Mouse (Mus musculus): ENCODE results near the gene Txnrd3. TPM values are rescaled to one million over a fixed set of nuclear protein-coding genes. Genes with fewer than 3 reads are reported as not detected.

The Txnrd3 gene
- polyA plus RNA-seq, 1 experiment from 2014 or later: 10.9 TPM

DNA sequence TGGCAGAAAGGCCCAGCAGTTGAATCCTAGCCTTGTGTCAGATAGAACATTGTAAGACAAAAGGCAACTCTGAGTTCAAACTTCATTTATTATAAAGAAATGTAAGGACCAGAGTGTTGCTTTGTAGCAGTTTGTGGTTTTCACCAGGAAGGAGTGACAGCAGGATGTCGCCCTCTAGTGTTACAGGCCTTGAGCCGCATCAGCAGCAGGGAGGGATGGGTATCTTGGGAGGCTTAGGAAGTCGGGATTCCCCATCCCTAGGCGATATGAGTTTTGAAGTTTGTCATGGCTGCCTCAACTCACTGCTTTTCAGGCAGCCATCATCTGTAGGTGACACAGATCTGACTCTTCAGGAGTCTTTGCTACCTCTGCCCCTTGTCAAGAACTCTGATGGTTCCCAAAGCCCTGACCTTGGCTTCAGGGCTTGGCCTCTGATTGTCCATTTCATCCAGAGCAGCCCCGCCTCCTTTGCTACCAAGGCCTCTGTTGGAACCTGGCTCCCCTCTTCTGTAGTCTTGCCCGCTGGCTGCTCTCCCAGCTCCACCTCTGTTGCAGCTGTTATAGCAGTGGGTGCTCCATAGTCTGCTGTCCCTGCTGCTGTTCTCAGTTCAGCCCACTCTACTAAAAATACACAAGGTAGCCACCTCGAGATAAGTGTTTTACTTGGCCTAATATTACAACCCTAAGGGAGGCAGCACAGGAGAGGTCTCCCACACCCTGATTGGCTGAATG is 16.1 kb downstream of the Txnrd3 start:
- ATAC-seq (ENCODE audit: low FRiP score, low read depth): no peak
- no peaks in the 10 kb centered on the region for H3K4me1 ChIP-seq
- 36% methylated on average over 7 of the region's 7 CpGs for WGBS

DNA sequence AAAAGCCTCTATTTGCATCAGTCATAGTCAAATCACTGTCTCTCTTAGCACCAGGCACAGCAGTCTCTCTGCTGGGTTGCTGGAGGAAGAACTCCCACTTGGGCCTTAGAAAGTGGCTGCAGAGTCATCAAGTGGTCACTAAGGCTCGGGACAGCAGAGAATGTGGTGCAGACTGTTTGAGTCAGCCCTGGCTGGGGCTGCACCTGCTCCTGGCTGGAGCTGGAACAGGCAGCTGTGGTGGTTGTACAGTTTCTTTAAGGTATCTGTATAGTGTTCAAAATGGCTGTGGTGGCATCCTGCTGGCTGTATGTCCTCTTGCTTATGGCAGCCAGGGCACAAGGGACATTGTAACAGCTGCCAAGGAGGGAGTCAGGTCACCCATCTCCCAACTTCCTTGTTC is 16.7 kb downstream of the Txnrd3 start:
- Histone ChIP-seq H3K9me3 (no peaks in the 10 kb centered on the region), H3K4me3 (no peak overlapping the region), H3K27ac (no peak overlapping the region), H3K9ac (no peak overlapping the region), H3K4me2 (replicated peaks) (no peak overlapping the region), H3K4me1 (no peaks in the 10 kb centered on the region), H3K36me3 (peaks cover 12% of the 10 kb centered on the region; the same call in 1 of the 2 replicates), H3K27me3 (replicated peaks) (no peaks in the 10 kb centered on the region)
- ATAC-seq (ENCODE audit: low FRiP score, low read depth): no peak
- WGBS: 58% methylated on average over 1 of the region's 1 CpGs

More for the DNA sequence above, 16.1 kb downstream of the Txnrd3 start:
- H3K9me3 ChIP-seq: no peaks in the 10 kb centered on the region
- H3K4me3 ChIP-seq: no peak overlapping the region
- H3K36me3 ChIP-seq: peaks cover 12% of the 10 kb centered on the region; the same call in 1 of the 2 replicates
- no peak overlapping the region for H3K4me2 ChIP-seq (replicated peaks)
- H3K27me3 ChIP-seq (replicated peaks): no peaks in the 10 kb centered on the region
- no peak overlapping the region for H3K9ac ChIP-seq
- H3K27ac ChIP-seq: no peak overlapping the region

DNA sequence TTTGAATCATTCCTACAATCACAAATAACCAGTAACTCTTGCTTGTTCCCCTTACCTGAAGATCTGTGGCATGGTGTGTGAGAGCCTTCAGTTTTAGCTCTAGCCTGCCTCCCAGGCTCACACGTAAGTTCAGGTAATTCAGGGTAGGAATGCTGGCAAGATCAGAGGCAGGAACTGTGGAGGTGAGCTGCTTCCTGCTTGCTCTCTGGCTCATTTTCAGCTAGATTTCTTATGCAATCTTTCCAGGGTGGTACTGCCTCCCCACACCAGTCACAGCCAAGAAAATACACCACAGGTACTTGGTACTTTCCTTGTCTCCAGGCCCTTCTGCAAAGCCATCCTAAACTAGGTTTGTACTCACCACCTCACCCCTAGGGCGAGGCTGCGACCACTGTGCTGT is 18.7 kb downstream of the Txnrd3 start:
- 91% methylated on average over 3 of the region's 3 CpGs for WGBS
- Histone ChIP-seq H3K4me1 (no peaks in the 10 kb centered on the region), H3K9me3 (no peaks in the 10 kb centered on the region), H3K27ac (no peak overlapping the region), H3K4me3 (no peak overlapping the region), H3K27me3 (replicated peaks) (no peaks in the 10 kb centered on the region), H3K36me3 (peaks cover 12% of the 10 kb centered on the region; the same call in 1 of the 2 replicates), H3K4me2 (replicated peaks) (no peak overlapping the region), H3K9ac (no peak overlapping the region)
- no peak for ATAC-seq (ENCODE audit: low FRiP score, low read depth)

DNA sequence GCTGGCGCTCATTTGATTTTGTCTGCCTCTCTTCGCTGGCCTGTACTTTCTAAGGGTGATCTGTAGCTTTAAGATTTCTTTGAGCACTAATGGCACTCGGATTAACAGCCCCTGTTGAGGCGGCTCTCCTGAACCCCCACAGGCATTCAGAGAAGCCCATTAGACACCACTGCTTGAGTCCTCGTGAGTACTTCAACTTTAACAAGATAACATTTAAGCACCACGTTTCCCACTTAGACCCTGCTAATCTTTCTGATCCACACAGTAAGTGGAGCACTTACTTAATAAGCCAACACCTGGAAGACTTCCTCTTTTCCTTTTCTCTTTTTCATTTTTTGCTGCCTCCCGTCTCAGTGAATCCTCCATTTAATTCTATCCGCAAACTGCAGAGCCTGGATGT is 21.4 kb downstream of the Txnrd3 start:
- Histone ChIP-seq H3K4me1 (no peaks in the 10 kb centered on the region), H3K27ac (no peak overlapping the region), H3K9me3 (no peaks in the 10 kb centered on the region), H3K9ac (no peak overlapping the region), H3K36me3 (peaks cover 12% of the 10 kb centered on the region; the same call in 1 of the 2 replicates), H3K27me3 (replicated peaks) (no peaks in the 10 kb centered on the region), H3K4me3 (no peak overlapping the region), H3K4me2 (replicated peaks) (no peak overlapping the region)
- WGBS: 68% methylated on average over 8 of the region's 8 CpGs
- no peak for ATAC-seq (ENCODE audit: low FRiP score, low read depth)

DNA sequence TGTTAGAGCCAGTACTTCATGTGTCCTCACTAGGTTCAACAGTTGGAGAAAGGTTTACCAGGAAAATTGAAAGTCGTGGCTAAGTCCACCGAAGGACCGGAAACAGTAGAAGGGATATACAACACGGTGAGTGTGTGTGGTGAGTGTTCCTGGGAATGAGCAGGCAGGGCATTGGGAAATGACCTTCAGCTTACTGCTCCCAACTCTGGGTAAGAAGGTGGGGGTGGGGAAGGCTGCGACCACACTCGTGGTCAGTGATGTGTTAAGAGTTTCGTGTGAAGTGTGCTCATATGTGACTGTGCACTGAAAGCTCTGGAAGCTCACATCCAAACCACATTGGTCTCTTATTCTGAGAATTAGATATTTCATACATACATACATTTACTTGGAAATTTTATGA is 21.9 kb downstream of the Txnrd3 start:
- 88% methylated on average over 7 of the region's 7 CpGs for WGBS
- H3K9ac ChIP-seq: no peak overlapping the region
- no peaks in the 10 kb centered on the region for H3K27me3 ChIP-seq (replicated peaks)
- no peak overlapping the region for H3K27ac ChIP-seq
- peaks cover 12% of the 10 kb centered on the region; the same call in 1 of the 2 replicates for H3K36me3 ChIP-seq
- no peak overlapping the region for H3K4me3 ChIP-seq
- no peak for ATAC-seq (ENCODE audit: low FRiP score, low read depth)
- no peaks in the 10 kb centered on the region for H3K9me3 ChIP-seq
- H3K4me1 ChIP-seq: no peaks in the 10 kb centered on the region
- H3K4me2 ChIP-seq (replicated peaks): no peak overlapping the region

DNA sequence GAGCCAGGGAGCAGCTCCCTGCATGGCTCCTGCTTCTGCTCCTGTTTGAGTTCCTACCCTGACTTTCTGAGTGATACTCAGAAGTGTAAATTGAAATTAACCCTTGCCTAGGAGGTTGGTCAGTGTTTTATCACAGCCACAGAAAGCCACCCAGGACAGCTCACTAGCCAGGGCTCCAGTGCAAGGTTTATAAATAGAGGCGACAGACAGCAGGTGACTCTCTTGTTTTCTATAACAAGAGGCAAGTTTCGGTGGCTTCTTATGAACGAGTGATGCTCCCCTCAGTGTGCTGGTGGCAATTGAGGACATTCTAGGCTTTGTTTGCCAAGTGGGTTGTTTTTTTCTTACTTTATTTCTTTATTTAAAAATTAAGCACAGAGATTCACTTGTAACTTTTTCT is 23.2 kb downstream of the Txnrd3 start:
- no peak overlapping the region for H3K9ac ChIP-seq
- 85% methylated on average over 3 of the region's 3 CpGs for WGBS

DNA sequence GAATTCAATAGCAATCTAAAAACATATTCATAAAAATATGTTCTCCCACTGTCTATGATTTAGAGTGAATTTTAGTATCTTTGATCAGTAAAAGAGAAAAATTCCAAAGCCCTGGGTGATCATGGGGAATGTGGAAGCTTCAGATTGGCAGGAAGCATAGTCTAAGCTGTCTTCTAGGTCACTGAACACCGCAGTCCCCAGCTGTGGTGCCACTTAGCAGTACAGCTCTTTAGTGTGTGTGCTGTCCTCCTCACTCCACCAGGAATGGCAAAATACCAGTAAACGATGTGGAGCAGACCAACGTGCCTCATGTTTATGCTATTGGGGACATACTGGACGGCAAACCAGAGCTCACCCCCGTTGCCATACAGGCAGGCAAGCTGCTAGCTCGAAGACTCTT is 25.8 kb downstream of the Txnrd3 start:
- no peak for ATAC-seq (ENCODE audit: low FRiP score, low read depth)
- no peak overlapping the region for H3K9ac ChIP-seq
- 89% methylated on average over 6 of the region's 6 CpGs for WGBS

More for the DNA sequence above, 23.2 kb downstream of the Txnrd3 start:
- H3K4me1 ChIP-seq: no peaks in the 10 kb centered on the region
- H3K27me3 ChIP-seq (replicated peaks): no peaks in the 10 kb centered on the region
- no peak for ATAC-seq (ENCODE audit: low FRiP score, low read depth)
- no peak overlapping the region for H3K27ac ChIP-seq
- no peak overlapping the region for H3K4me3 ChIP-seq
- no peak overlapping the region for H3K4me2 ChIP-seq (replicated peaks)
- H3K9me3 ChIP-seq: no peaks in the 10 kb centered on the region
- H3K36me3 ChIP-seq: peaks cover 12% of the 10 kb centered on the region; the same call in 1 of the 2 replicates

DNA sequence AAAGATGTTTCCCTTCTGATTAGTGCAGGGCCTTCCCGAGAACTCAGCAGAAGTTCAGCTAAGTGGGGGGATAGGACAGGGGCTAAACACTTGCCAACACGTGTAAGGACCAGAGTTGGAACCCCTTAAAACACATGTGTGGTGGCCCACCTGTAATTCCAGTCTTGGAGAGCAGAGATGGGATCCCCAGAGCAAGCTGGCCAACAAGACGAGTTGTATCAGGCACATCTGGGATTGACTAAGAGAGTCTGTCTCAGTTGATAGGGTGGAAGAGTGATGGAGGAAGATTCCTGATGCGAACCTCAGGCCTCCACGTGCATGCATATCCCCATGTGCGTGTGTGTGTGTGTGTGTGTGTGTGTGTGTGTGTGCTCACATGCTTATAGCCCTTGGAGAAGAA is 27.6 kb downstream of the Txnrd3 start:
- Histone ChIP-seq H3K9me3 (no peaks in the 10 kb centered on the region), H3K27ac (no peak overlapping the region), H3K9ac (no peak overlapping the region), H3K36me3 (peaks cover 9% of the 10 kb centered on the region), H3K4me2 (replicated peaks) (no peak overlapping the region), H3K4me1 (no peaks in the 10 kb centered on the region), H3K4me3 (no peak overlapping the region), H3K27me3 (replicated peaks) (no peaks in the 10 kb centered on the region)
- WGBS: 84% methylated on average over 6 of the region's 6 CpGs
- ATAC-seq (ENCODE audit: low FRiP score, low read depth): no peak

More for the DNA sequence above, 25.8 kb downstream of the Txnrd3 start:
- Histone ChIP-seq H3K4me3 (no peak overlapping the region), H3K4me2 (replicated peaks) (no peak overlapping the region), H3K36me3 (peaks cover 5% of the 10 kb centered on the region; the same call in 1 of the 2 replicates), H3K27me3 (replicated peaks) (no peaks in the 10 kb centered on the region), H3K9me3 (no peaks in the 10 kb centered on the region), H3K4me1 (no peaks in the 10 kb centered on the region), H3K27ac (no peak overlapping the region)

DNA sequence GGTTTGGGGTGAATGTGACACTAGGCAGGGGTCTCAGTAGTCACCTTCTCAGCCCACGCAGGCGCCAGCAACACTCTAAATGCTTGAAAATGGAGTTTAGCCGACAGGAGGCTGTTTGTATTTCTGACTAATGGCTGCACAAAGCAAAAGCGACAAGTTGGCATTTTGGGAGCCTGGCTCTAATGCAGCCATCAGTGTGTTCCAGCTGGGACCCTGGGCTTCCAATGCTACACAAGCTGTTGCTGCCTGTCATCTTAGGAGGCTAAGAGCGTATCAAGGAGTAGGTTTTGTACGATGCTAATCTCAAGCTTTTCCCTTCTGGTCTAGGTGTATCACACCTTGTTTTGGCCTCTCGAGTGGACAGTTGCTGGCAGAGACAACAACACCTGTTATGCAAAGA is 28.9 kb downstream of the Txnrd3 start:
- Histone ChIP-seq H3K4me3 (no peak overlapping the region), H3K4me1 (no peaks in the 10 kb centered on the region), H3K27ac (no peak overlapping the region), H3K9ac (no peak overlapping the region), H3K9me3 (no peaks in the 10 kb centered on the region), H3K36me3 (peaks cover 9% of the 10 kb centered on the region), H3K27me3 (replicated peaks) (no peaks in the 10 kb centered on the region), H3K4me2 (replicated peaks) (no peak overlapping the region)
- no peak for ATAC-seq (ENCODE audit: low FRiP score, low read depth)
- 95% methylated on average over 7 of the region's 7 CpGs for WGBS

DNA sequence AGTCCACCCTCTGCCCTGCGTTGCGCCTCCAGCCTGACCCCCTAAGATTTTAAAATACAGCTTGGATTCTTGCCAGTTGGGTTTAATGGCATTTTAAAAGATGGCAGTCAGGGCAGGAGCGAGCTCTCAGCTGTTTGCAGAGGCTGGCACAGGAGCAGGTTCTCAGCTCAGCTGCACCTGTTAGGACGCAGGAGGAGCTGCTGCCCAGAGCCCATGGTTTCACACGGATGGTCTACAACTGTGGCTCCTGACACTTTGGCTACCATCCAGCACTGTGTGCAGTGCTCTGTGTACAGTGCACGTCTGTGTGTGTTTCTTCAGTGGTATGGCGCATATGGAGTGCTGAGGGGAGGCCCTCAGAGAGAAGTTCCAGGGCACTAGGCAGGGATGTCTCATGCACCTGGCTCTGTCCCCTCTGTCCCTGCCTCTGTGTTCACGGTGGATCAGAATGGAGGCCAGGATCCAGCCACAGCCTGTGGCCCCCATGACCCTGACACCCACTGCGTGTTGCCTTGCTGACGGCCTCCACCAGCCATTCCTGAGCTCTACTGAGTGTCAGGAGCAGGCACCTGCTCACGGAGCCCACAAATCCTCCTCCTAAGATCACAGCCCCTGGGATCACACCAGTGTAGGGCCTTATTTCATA is 29.5 kb downstream of the Txnrd3 start:
- Histone ChIP-seq H3K4me2 (replicated peaks) (no peak overlapping the region), H3K4me1 (no peaks in the 10 kb centered on the region), H3K9ac (no peak overlapping the region), H3K4me3 (no peak overlapping the region), H3K27ac (no peak overlapping the region), H3K27me3 (replicated peaks) (no peaks in the 10 kb centered on the region), H3K9me3 (no peaks in the 10 kb centered on the region), H3K36me3 (peaks cover 9% of the 10 kb centered on the region)
- no peak for ATAC-seq (ENCODE audit: low FRiP score, low read depth)
- 87% methylated on average over 11 of the region's 11 CpGs for WGBS

DNA sequence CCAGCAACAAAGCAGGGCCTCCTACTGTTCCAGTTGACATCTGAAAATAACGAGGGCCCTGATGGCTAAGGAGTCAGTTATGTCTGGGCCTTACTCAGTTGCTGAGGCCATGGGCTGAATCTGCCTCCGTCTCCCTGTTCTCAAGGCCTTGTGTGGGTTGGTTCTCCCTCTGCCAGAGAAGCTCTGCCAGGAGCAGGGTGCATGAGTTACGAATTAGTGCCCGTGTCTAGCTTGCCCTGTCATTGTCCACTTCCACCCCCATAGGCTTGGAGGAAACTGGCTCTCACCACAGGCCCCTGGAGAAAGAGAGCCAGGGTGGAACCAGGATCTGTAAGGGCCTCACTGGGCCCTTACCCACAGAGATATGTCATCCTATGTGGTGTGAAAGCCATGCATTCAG is 34.7 kb downstream of the Txnrd3 start:
- WGBS: 80% methylated on average over 4 of the region's 4 CpGs
- Histone ChIP-seq H3K36me3 (peaks cover 6% of the 10 kb centered on the region), H3K27ac (no peak overlapping the region), H3K4me3 (no peak overlapping the region), H3K4me2 (replicated peaks) (no peak overlapping the region), H3K9ac (no peak overlapping the region), H3K9me3 (no peaks in the 10 kb centered on the region), H3K4me1 (no peaks in the 10 kb centered on the region), H3K27me3 (replicated peaks) (no peaks in the 10 kb centered on the region)
- ATAC-seq (ENCODE audit: low FRiP score, low read depth): no peak

DNA sequence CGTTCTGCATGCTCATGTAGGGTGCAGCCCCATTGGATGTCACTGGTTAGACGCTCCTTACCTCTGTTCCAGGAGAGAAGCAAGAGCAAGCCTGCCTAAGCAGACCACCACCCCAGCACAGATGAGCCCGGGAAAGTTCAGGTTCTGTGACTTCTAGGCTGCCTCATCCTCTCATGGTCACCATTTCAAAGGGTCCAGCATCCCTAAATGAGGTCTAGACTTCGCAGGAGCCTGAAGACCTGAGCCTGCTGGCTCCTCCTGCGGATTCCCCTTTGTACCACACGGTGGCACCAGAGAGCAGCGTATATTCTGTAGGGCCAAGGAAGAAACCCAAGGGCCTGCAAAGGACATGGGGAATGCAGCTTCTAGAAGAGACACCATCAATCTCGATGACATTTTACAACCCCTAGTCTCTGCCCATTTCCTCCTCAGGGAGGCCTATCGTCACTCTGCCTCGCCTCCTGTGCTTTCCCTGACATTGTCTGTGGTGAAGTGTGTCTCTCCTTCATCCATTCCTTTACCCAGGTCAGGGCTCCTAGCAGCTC is 35.6 kb downstream of the Txnrd3 start:
- Histone ChIP-seq H3K4me2 (replicated peaks) (no peak overlapping the region), H3K9me3 (no peaks in the 10 kb centered on the region), H3K4me1 (no peaks in the 10 kb centered on the region), H3K9ac (no peak overlapping the region), H3K4me3 (no peak overlapping the region), H3K27ac (no peak overlapping the region), H3K27me3 (replicated peaks) (no peaks in the 10 kb centered on the region), H3K36me3 (peaks cover 5% of the 10 kb centered on the region)
- WGBS: 17% methylated on average over 10 of the region's 10 CpGs
- peak; percentile 77 for ATAC-seq (ENCODE audit: low FRiP score, low read depth)
